Mouse (Mus musculus) MEL (cell line): ENCODE data around the gene Smc3. TPM values are rescaled to one million over a fixed set of nuclear protein-coding genes. Genes with fewer than 3 reads are reported as not detected.

ENCODE experiments used
- DNase-seq: peaks from one replicate; pipeline ENCODE4 v3.0.0; 2011; ENCODE audit warnings: low read depth, low spot score
- H3K27ac ChIP-seq: 2 replicates; pipeline ENCODE4 v1.5.1; 2012; ENCODE audit warnings: low read depth, mild to moderate bottlenecking, control low read depth, low read length, moderate library complexity; ENCODE audit not compliant: control insufficient read depth
- H3K27me3 ChIP-seq, 2 experiments: fragments of 150-350 bp in 1 of 2; sonication (generic) in 1 of 2; 2 replicates each; pipeline ENCODE4 v1.6.1; 2012; ENCODE audit warnings: low read length in 2 of 2, mild to moderate bottlenecking in 2 of 2, improper control_type of control experiment in 1 of 2, moderate library complexity in 1 of 2; ENCODE audit not compliant: insufficient read depth in 2 of 2, control insufficient read depth in 1 of 2
- H3K36me3 ChIP-seq, 2 experiments: 2 replicates each; pipeline ENCODE4 v1.6.1; 2012 to 2014; ENCODE audit warnings: low read length in 2 of 2, improper control_type of control experiment in 1 of 2, inconsistent platforms in 1 of 2, mild to moderate bottlenecking in 1 of 2; ENCODE audit not compliant: insufficient read depth in 2 of 2, control insufficient read depth in 1 of 2
- H3K4me1 ChIP-seq, 2 experiments: fragments of 150-350 bp in 1 of 2; sonication (generic) in 1 of 2; 2 replicates each; pipeline ENCODE4 v1.6.1; 2012; ENCODE audit warnings: low read length in 2 of 2, improper control_type of control experiment in 1 of 2, mild to moderate bottlenecking in 1 of 2; ENCODE audit not compliant: insufficient read depth in 2 of 2, control insufficient read depth in 1 of 2
- H3K4me3 ChIP-seq, 2 experiments: fragments of 150-350 bp in 1 of 2; sonication (generic) in 1 of 2; 2 replicates each; pipeline ENCODE4 v1.5.1; 2012; ENCODE audit warnings: low read depth in 2 of 2, low read length in 2 of 2, mild to moderate bottlenecking in 2 of 2, moderate library complexity in 2 of 2, control low read depth in 1 of 2, improper control_type of control experiment in 1 of 2; ENCODE audit not compliant: control insufficient read depth in 1 of 2, insufficient read depth in 1 of 2
- H3K79me2 ChIP-seq: 2 replicates; pipeline ENCODE4 v1.6.1; 2012; ENCODE audit warnings: mild to moderate bottlenecking, low read length, moderate library complexity; ENCODE audit not compliant: control insufficient read depth, poor library complexity, insufficient read depth
- H3K9ac ChIP-seq: 2 replicates; pipeline ENCODE4 v1.6.1; 2012; ENCODE audit warnings: low read depth, mild to moderate bottlenecking, control low read depth, low read length, moderate library complexity; ENCODE audit not compliant: control insufficient read depth, poor library complexity, severe bottlenecking
- H3K9me3 ChIP-seq: fragments of 150-350 bp; sonication (generic); replicated peaks from 2 replicates; pipeline ENCODE4 v1.6.1; 2012; ENCODE audit warnings: mild to moderate bottlenecking, low read length, improper control_type of control experiment, moderate library complexity; ENCODE audit not compliant: insufficient read depth
- BHLHE40 ChIP-seq: IDR thresholded peaks from 2 replicates; pipeline ENCODE4 v1.6.1; 2012; ENCODE audit warnings: low read depth, mild to moderate bottlenecking, inconsistent platforms, low read length, improper control_type of control experiment, borderline replicate concordance
- CHD1 ChIP-seq: IDR thresholded peaks from 2 replicates; pipeline ENCODE4 v1.6.1; 2012; ENCODE audit warnings: low read depth, mild to moderate bottlenecking, inconsistent platforms, low read length, improper control_type of control experiment
- CHD2 ChIP-seq: IDR thresholded peaks from 2 replicates; pipeline ENCODE4 v1.6.1; 2011; ENCODE audit warnings: low read length, improper control_type of control experiment
- E2F4 ChIP-seq: IDR thresholded peaks from 2 replicates; pipeline ENCODE4 v1.6.1; 2011; ENCODE audit warnings: low read depth, low read length, improper control_type of control experiment, borderline replicate concordance
- ELF1 ChIP-seq: IDR thresholded peaks from 2 replicates; pipeline ENCODE4 v1.6.1; 2014; ENCODE audit warnings: low read depth, mild to moderate bottlenecking, inconsistent platforms, low read length, improper control_type of control experiment, moderate library complexity
- ETS1 ChIP-seq: IDR thresholded peaks from 2 replicates; pipeline ENCODE4 v1.6.1; 2012; ENCODE audit warnings: low read depth, mild to moderate bottlenecking, inconsistent platforms, low read length, improper control_type of control experiment, moderate library complexity
- GATA1 ChIP-seq: IDR thresholded peaks from 2 replicates; pipeline ENCODE4 v1.6.1; 2011; ENCODE audit warnings: low read depth, low read length, improper control_type of control experiment
- HCFC1 ChIP-seq: IDR thresholded peaks from 2 replicates; pipeline ENCODE4 v1.6.1; 2012; ENCODE audit warnings: low read depth, mild to moderate bottlenecking, inconsistent platforms, low read length, improper control_type of control experiment, moderate library complexity
- JUND ChIP-seq: IDR thresholded peaks from 2 replicates; pipeline ENCODE4 v1.6.1; 2011; ENCODE audit warnings: low read depth, mild to moderate bottlenecking, improper control_type of control experiment, low read length
- MAX ChIP-seq: IDR thresholded peaks from 2 replicates; pipeline ENCODE4 v1.6.1; 2011; ENCODE audit warnings: low read length, improper control_type of control experiment
- MAZ ChIP-seq: IDR thresholded peaks from 2 replicates; pipeline ENCODE4 v1.6.1; 2012; ENCODE audit warnings: low read depth, mild to moderate bottlenecking, inconsistent platforms, low read length, improper control_type of control experiment
- MEF2A ChIP-seq: IDR thresholded peaks from 2 replicates; pipeline ENCODE4 v1.6.1; 2014; ENCODE audit warnings: low read depth, mild to moderate bottlenecking, inconsistent platforms, low read length, improper control_type of control experiment; ENCODE audit not compliant: poor library complexity, insufficient replicate concordance, severe bottlenecking; ENCODE audit errors: extremely low read depth
- MXI1 ChIP-seq: IDR thresholded peaks from 2 replicates; pipeline ENCODE4 v1.6.1; 2011; ENCODE audit warnings: mild to moderate bottlenecking, low read depth, low read length, improper control_type of control experiment
- MYB ChIP-seq: IDR thresholded peaks from 2 replicates; pipeline ENCODE4 v1.6.1; 2011; ENCODE audit warnings: mild to moderate bottlenecking, low read depth, low read length, improper control_type of control experiment
- MYC ChIP-seq: IDR thresholded peaks from 2 replicates; pipeline ENCODE4 v1.6.1; 2011; ENCODE audit warnings: low read depth, mild to moderate bottlenecking, low read length, improper control_type of control experiment, moderate library complexity
- NRF1 ChIP-seq: IDR thresholded peaks from 2 replicates; pipeline ENCODE4 v1.6.1; 2014; ENCODE audit warnings: low read depth, mild to moderate bottlenecking, inconsistent platforms, low read length, improper control_type of control experiment, moderate library complexity; ENCODE audit not compliant: poor library complexity, insufficient read depth, severe bottlenecking
- POLR2A ChIP-seq, 2 experiments: IDR thresholded peaks; 2 replicates each; pipeline ENCODE4 v1.6.1; 2011 to 2012; ENCODE audit warnings: low read length in 2 of 2, mild to moderate bottlenecking in 2 of 2, control low read depth in 1 of 2, improper control_type of control experiment in 1 of 2, low read depth in 1 of 2, moderate library complexity in 1 of 2; ENCODE audit not compliant: control insufficient read depth in 1 of 2, insufficient read depth in 1 of 2, poor library complexity in 1 of 2
- POLR2AphosphoS2 ChIP-seq: IDR thresholded peaks from 2 replicates; pipeline ENCODE4 v1.6.1; 2011; ENCODE audit warnings: low read length, improper control_type of control experiment
- POLR2AphosphoS5 ChIP-seq: IDR thresholded peaks from 2 replicates; pipeline ENCODE4 v1.6.1; 2012; ENCODE audit warnings: low read depth, borderline replicate concordance, mild to moderate bottlenecking, inconsistent platforms, low read length, moderate library complexity, mixed read lengths
- RAD21 ChIP-seq: IDR thresholded peaks from 2 replicates; pipeline ENCODE4 v1.6.1; 2011; ENCODE audit warnings: mild to moderate bottlenecking, low read depth, low read length, improper control_type of control experiment
- RCOR1 ChIP-seq: IDR thresholded peaks from 2 replicates; pipeline ENCODE4 v1.6.1; 2012; ENCODE audit warnings: low read depth, mild to moderate bottlenecking, inconsistent platforms, low read length, improper control_type of control experiment
- SIN3A ChIP-seq: IDR thresholded peaks from 2 replicates; pipeline ENCODE4 v1.6.1; 2012; ENCODE audit warnings: low read length, improper control_type of control experiment, inconsistent platforms
- SMC3 ChIP-seq: IDR thresholded peaks from 2 replicates; pipeline ENCODE4 v1.6.1; 2011; ENCODE audit warnings: low read depth, low read length, improper control_type of control experiment
- TCF12 ChIP-seq: IDR thresholded peaks from 2 replicates; pipeline ENCODE4 v1.6.1; 2014; ENCODE audit warnings: low read depth, mild to moderate bottlenecking, inconsistent platforms, low read length, improper control_type of control experiment, moderate library complexity
- USF1 ChIP-seq: IDR thresholded peaks from 2 replicates; pipeline ENCODE4 v1.6.1; 2014; ENCODE audit warnings: low read depth, mild to moderate bottlenecking, inconsistent platforms, low read length, improper control_type of control experiment, moderate library complexity
- ZMIZ1 ChIP-seq: IDR thresholded peaks from 2 replicates; pipeline ENCODE4 v1.6.1; 2012; ENCODE audit warnings: low read depth, mild to moderate bottlenecking, inconsistent platforms, low read length, improper control_type of control experiment, moderate library complexity
- ZNF384 ChIP-seq: IDR thresholded peaks from 2 replicates; pipeline ENCODE4 v1.6.1; 2012; ENCODE audit warnings: low read depth, mild to moderate bottlenecking, inconsistent platforms, low read length, improper control_type of control experiment
- polyA plus RNA-seq, 2 experiments: library from polyadenylated mRNA; stranded (reverse) in 1 of 2; unstranded in 1 of 2; fragments of >175 nt in 1 of 2; fragments of >200 nt in 1 of 2; gene quantifications; 2 replicates each; pipeline versions ENCODE4 v1.2.1 to v1.2.4; 2012; ENCODE audit warnings: low replicate concordance in 2 of 2, low read depth in 1 of 2; ENCODE audit not compliant: insufficient read length in 2 of 2, insufficient read depth in 1 of 2, missing spikeins in 1 of 2
- total RNA-seq: library from RNA; depleted of rRNA; stranded (reverse); fragments of 300-350 nt; gene quantifications from 2 replicates; pipeline ENCODE4 v1.2.3, GENCODE M21; 2012

Smc3 gene
- total and polyA plus RNA-seq, 3 experiments, result 100 to 129 (median 118) TPM

GRCm38 (mm10) chr19:53666708-53667107 is 66.5 kb downstream of the Smc3 start (continued):
- TF ChIP-seq NRF1, result no peak

- Histone ChIP-seq H3K9me3 (no peaks in the 10 kb centered on the region), H3K27ac (no peak overlapping the region), H3K4me1 (no peaks in the 10 kb centered on the region), H3K79me2 (no peaks in the 10 kb centered on the region), H3K36me3 (no peaks in the 10 kb centered on the region), H3K4me3 (no peak overlapping the region), H3K9ac (no peak overlapping the region), H3K27me3 (peaks cover 15 to 17% of the 10 kb centered on the region in 2 experiments)
- no peak for TF ChIP-seq NRF1
- no peak for TF ChIP-seq E2F4
- no peak for TF ChIP-seq ZNF384
- no peak for TF ChIP-seq RCOR1
- TF ChIP-seq USF1, result no peak
- no peak for TF ChIP-seq MYC
- TF ChIP-seq GATA1, result no peak
- no peak for TF ChIP-seq HCFC1
- TF ChIP-seq TCF12, result no peak
- TF ChIP-seq MAX, result no peak
- TF ChIP-seq MXI1, result no peak
- no peak for TF ChIP-seq MEF2A
- no peak for TF ChIP-seq POLR2AphosphoS2
- TF ChIP-seq POLR2A (IDR thresholded peaks at IDR 0.05; ENCODE audit: control insufficient read depth in 1 of 2, insufficient read depth in 1 of 2, low read depth in 1 of 2, low read length in 2 of 2, poor library complexity in 1 of 2), result no peak
- no peak for TF ChIP-seq MYB
- no peak for TF ChIP-seq ZMIZ1
- no peak for TF ChIP-seq CHD2
- TF ChIP-seq SMC3, result no peak
- DNase-seq, result no peak
Observed at GRCm38 (mm10) chr19:53668821-53669220, 68.6 kb downstream of the Smc3 start.

GRCm38 (mm10) chr19:53670625-53671141 is 70.5 kb downstream of the Smc3 start:
- no peak overlapping the region for H3K4me3 ChIP-seq
- H3K9ac ChIP-seq, result no peak overlapping the region
- no peak for TF ChIP-seq MXI1
- TF ChIP-seq MAZ, result no peak
- no peak for TF ChIP-seq JUND
- no peak for TF ChIP-seq HCFC1
- no peak for TF ChIP-seq MYC
- no peak for TF ChIP-seq POLR2A (IDR thresholded peaks at IDR 0.05; ENCODE audit: control insufficient read depth in 1 of 2, insufficient read depth in 1 of 2, low read depth in 1 of 2, low read length in 2 of 2, poor library complexity in 1 of 2)
- TF ChIP-seq RAD21, result no peak
- TF ChIP-seq RCOR1, result no peak
- TF ChIP-seq ELF1, result no peak
- no peak for TF ChIP-seq POLR2AphosphoS2
- TF ChIP-seq MYB, result no peak
- no peak for TF ChIP-seq ETS1
- TF ChIP-seq ZNF384, result no peak
- TF ChIP-seq BHLHE40, result no peak
- TF ChIP-seq USF1, result no peak
- no peak for TF ChIP-seq SIN3A
- TF ChIP-seq CHD1, result no peak
- TF ChIP-seq POLR2AphosphoS5, result no peak
- no peak for TF ChIP-seq E2F4
- H3K9me3 ChIP-seq, result no peaks in the 10 kb centered on the region
- H3K4me1 ChIP-seq, result 0 out of 4 replicates have a peak, but pooled peaks cover 0 to 4% of the 10 kb centered on the region in 2 experiments
- no peak overlapping the region for H3K27ac ChIP-seq
- H3K27me3 ChIP-seq, result peaks cover 15 to 17% of the 10 kb centered on the region in 2 experiments
- H3K36me3 ChIP-seq, result no peaks in the 10 kb centered on the region
- DNase-seq, result no peak
- no peaks in the 10 kb centered on the region for H3K79me2 ChIP-seq
